Mouse (Mus musculus) embryonic facial prominence, embryonic 12.5 days (tissue): Measurements from ENCODE around the gene Slc38a4. TPM values are rescaled to one million over a fixed set of nuclear protein-coding genes. Genes with fewer than 3 reads are reported as not detected.

ENCODE experiments used
- ATAC-seq: fragments of 200-750 bp; cut with Nextera tagmentation; 2 replicates; pipeline ENCODE4 v1.8.0; 2017; ENCODE audit not compliant: insufficient number of reproducible peaks, insufficient read depth, low FRiP score, low TSS enrichment
- H3K27ac ChIP-seq: fragments of 300-500 bp; sonication (generic); 2 replicates; pipeline ENCODE4 v1.5.1; 2016; ENCODE audit warnings: mild to moderate bottlenecking
- H3K27me3 ChIP-seq: fragments of 300-500 bp; sonication (generic); 2 replicates; pipeline ENCODE4 v1.6.1; 2016; ENCODE audit warnings: mild to moderate bottlenecking, moderate library complexity
- H3K36me3 ChIP-seq: fragments of 300-500 bp; sonication (generic); 2 replicates; pipeline ENCODE4 v1.6.1; 2016; ENCODE audit warnings: mild to moderate bottlenecking
- H3K4me1 ChIP-seq: fragments of 300-500 bp; sonication (generic); 2 replicates; pipeline ENCODE4 v1.6.1; 2016
- H3K4me2 ChIP-seq: fragments of 300-500 bp; sonication (generic); replicated peaks from 2 replicates; pipeline ENCODE4 v1.6.1; 2016; ENCODE audit warnings: mild to moderate bottlenecking, moderate library complexity
- H3K4me3 ChIP-seq: fragments of 300-500 bp; sonication (generic); 2 replicates; pipeline ENCODE4 v1.5.1; 2016; ENCODE audit warnings: mild to moderate bottlenecking
- H3K9ac ChIP-seq: fragments of 300-500 bp; sonication (generic); 2 replicates; pipeline ENCODE4 v1.6.1; 2016; ENCODE audit warnings: mild to moderate bottlenecking, moderate library complexity
- H3K9me3 ChIP-seq: fragments of 300-500 bp; sonication (generic); 2 replicates; pipeline ENCODE4 v1.6.1; 2016; ENCODE audit warnings: mild to moderate bottlenecking, moderate library complexity
- WGBS: fragments of 180-500 bp; shearing (Covaris S2); methylation state at CpG from one replicate; pipeline ENCODE4 v1.1.7; 2016; 5-methylcytosine and 5-hydroxymethylcytosine counted together
- polyA plus RNA-seq: library from polyadenylated mRNA; unstranded; fragments of >200 nt; fragmentation: Nextera tagmentation; extraction: Ambion mirVana; gene quantifications from 2 replicates; pipeline ENCODE4 v1.2.1, GENCODE M21; 2016

Slc38a4 gene
- polyA plus RNA-seq, 1 experiment from 2014 or later: 60.1 TPM

GRCm38 (mm10) chr15:96999401-96999800 is 56.4 kb downstream of the Slc38a4 start:
- peaks cover 7% of the 10 kb centered on the region; the same call in 1 of the 2 replicates for H3K36me3 ChIP-seq
- 78% methylated on average over 12 of the region's 12 CpGs for WGBS
- H3K27ac ChIP-seq: peak overlapping the region; percentile 91

GRCm38 (mm10) chr15:96985618-96986017 is 70.1 kb downstream of the Slc38a4 start:
- H3K36me3 ChIP-seq: no peaks in the 10 kb centered on the region
- no peak overlapping the region for H3K27ac ChIP-seq
- H3K4me2 ChIP-seq: no peak overlapping the region
- no peak for ATAC-seq
- H3K4me1 ChIP-seq: no peaks in the 10 kb centered on the region
- no peak overlapping the region for H3K4me3 ChIP-seq
- no peak overlapping the region for H3K9ac ChIP-seq
- H3K27me3 ChIP-seq: no peaks in the 10 kb centered on the region
- 60% methylated on average over 8 of the region's 8 CpGs for WGBS
- H3K9me3 ChIP-seq: no peaks in the 10 kb centered on the region

More at GRCm38 (mm10) chr15:96999401-96999800, 56.4 kb downstream of the Slc38a4 start:
- Histone ChIP-seq H3K4me1 (peaks cover 44% of the 10 kb centered on the region), H3K9me3 (no peaks in the 10 kb centered on the region), H3K9ac (no peak overlapping the region), H3K4me2 (no peak overlapping the region), H3K27me3 (no peaks in the 10 kb centered on the region), H3K4me3 (no peak overlapping the region)
- no peak for ATAC-seq

- Histone ChIP-seq H3K4me1 (no peaks in the 10 kb centered on the region), H3K36me3 (no peaks in the 10 kb centered on the region), H3K9me3 (no peaks in the 10 kb centered on the region), H3K27me3 (no peaks in the 10 kb centered on the region), H3K4me3 (no peak overlapping the region), H3K27ac (peak overlapping the region; percentile 52; the same call in 1 of the 2 replicates), H3K4me2 (no peak overlapping the region), H3K9ac (no peak overlapping the region)
- WGBS: 73% methylated on average over 13 of the region's 13 CpGs
- ATAC-seq: no peak
Measured at GRCm38 (mm10) chr15:96983581-96984330, 72.0 kb downstream of the Slc38a4 start.

GRCm38 (mm10) chr15:96975125-96975524 is 80.6 kb downstream of the Slc38a4 start:
- H3K9me3 ChIP-seq: no peaks in the 10 kb centered on the region
- no peak for ATAC-seq
- peaks cover 5% of the 10 kb centered on the region; the same call in 1 of the 2 replicates for H3K4me1 ChIP-seq
- H3K27me3 ChIP-seq: no peaks in the 10 kb centered on the region
- H3K27ac ChIP-seq: no peak overlapping the region
- no peak overlapping the region for H3K4me2 ChIP-seq
- H3K9ac ChIP-seq: no peak overlapping the region
- H3K36me3 ChIP-seq: no peaks in the 10 kb centered on the region
- H3K4me3 ChIP-seq: no peak overlapping the region
- 80% methylated on average over 9 of the region's 9 CpGs for WGBS

- 92% methylated on average over 5 of the region's 5 CpGs for WGBS
- Histone ChIP-seq H3K4me2 (no peak overlapping the region), H3K36me3 (no peaks in the 10 kb centered on the region), H3K9me3 (no peaks in the 10 kb centered on the region), H3K4me1 (peaks cover 5% of the 10 kb centered on the region; the same call in 1 of the 2 replicates), H3K27me3 (no peaks in the 10 kb centered on the region), H3K9ac (no peak overlapping the region), H3K27ac (no peak overlapping the region), H3K4me3 (no peak overlapping the region)
- ATAC-seq: no peak
Measured at GRCm38 (mm10) chr15:96974131-96974530, 81.6 kb downstream of the Slc38a4 start.

GRCm38 (mm10) chr15:96973370-96973769 is 82.4 kb downstream of the Slc38a4 start:
- 91% methylated on average over 4 of the region's 4 CpGs for WGBS

GRCm38 (mm10) chr15:96972706-96973274 is 83.0 kb downstream of the Slc38a4 start:
- no peak for ATAC-seq
- no peak overlapping the region for H3K4me3 ChIP-seq
- no peaks in the 10 kb centered on the region for H3K9me3 ChIP-seq
- WGBS: 85% methylated on average over 3 of the region's 3 CpGs
- no peaks in the 10 kb centered on the region for H3K36me3 ChIP-seq
- no peak overlapping the region for H3K4me2 ChIP-seq
- H3K27ac ChIP-seq: no peak overlapping the region
- no peak overlapping the region for H3K9ac ChIP-seq
- H3K4me1 ChIP-seq: peaks cover 5% of the 10 kb centered on the region; the same call in 1 of the 2 replicates
- no peaks in the 10 kb centered on the region for H3K27me3 ChIP-seq

More at GRCm38 (mm10) chr15:96973370-96973769, 82.4 kb downstream of the Slc38a4 start:
- H3K9me3 ChIP-seq: no peaks in the 10 kb centered on the region
- H3K36me3 ChIP-seq: no peaks in the 10 kb centered on the region
- no peaks in the 10 kb centered on the region for H3K27me3 ChIP-seq
- no peak overlapping the region for H3K4me3 ChIP-seq
- no peak for ATAC-seq
- no peak overlapping the region for H3K27ac ChIP-seq
- H3K4me2 ChIP-seq: no peak overlapping the region
- peaks cover 5% of the 10 kb centered on the region; the same call in 1 of the 2 replicates for H3K4me1 ChIP-seq
- H3K9ac ChIP-seq: no peak overlapping the region

GRCm38 (mm10) chr15:96971906-96972305 is 83.8 kb downstream of the Slc38a4 start:
- 88% methylated on average over 9 of the region's 9 CpGs for WGBS
- Histone ChIP-seq H3K27ac (no peak overlapping the region), H3K9me3 (no peaks in the 10 kb centered on the region), H3K27me3 (no peaks in the 10 kb centered on the region), H3K9ac (no peak overlapping the region), H3K4me1 (peaks cover 5% of the 10 kb centered on the region; the same call in 1 of the 2 replicates), H3K4me2 (no peak overlapping the region), H3K4me3 (no peak overlapping the region), H3K36me3 (no peaks in the 10 kb centered on the region)
- no peak for ATAC-seq

GRCm38 (mm10) chr15:96969792-96970191 is 86.0 kb downstream of the Slc38a4 start:
- H3K36me3 ChIP-seq: no peaks in the 10 kb centered on the region
- H3K27ac ChIP-seq: no peak overlapping the region
- WGBS: 55% methylated on average over 4 of the region's 4 CpGs
- no peaks in the 10 kb centered on the region for H3K27me3 ChIP-seq
- H3K4me3 ChIP-seq: no peak overlapping the region
- H3K9ac ChIP-seq: no peak overlapping the region
- peaks cover 5% of the 10 kb centered on the region; the same call in 1 of the 2 replicates for H3K4me1 ChIP-seq
- H3K4me2 ChIP-seq: no peak overlapping the region
- H3K9me3 ChIP-seq: no peaks in the 10 kb centered on the region
- ATAC-seq: no peak

GRCm38 (mm10) chr15:96968741-96969140 is 87.0 kb downstream of the Slc38a4 start:
- no peak overlapping the region for H3K4me3 ChIP-seq
- ATAC-seq: no peak
- H3K27me3 ChIP-seq: no peaks in the 10 kb centered on the region
- H3K36me3 ChIP-seq: no peaks in the 10 kb centered on the region
- no peak overlapping the region for H3K9ac ChIP-seq
- peaks cover 8% of the 10 kb centered on the region; the same call in 1 of the 2 replicates for H3K4me1 ChIP-seq
- no peaks in the 10 kb centered on the region for H3K9me3 ChIP-seq
- no peak overlapping the region for H3K27ac ChIP-seq
- WGBS: 81% methylated on average over 11 of the region's 11 CpGs
- H3K4me2 ChIP-seq: no peak overlapping the region

- ATAC-seq: no peak
- no peaks in the 10 kb centered on the region for H3K27me3 ChIP-seq
- no peak overlapping the region for H3K9ac ChIP-seq
- H3K4me2 ChIP-seq: no peak overlapping the region
- no peak overlapping the region for H3K4me3 ChIP-seq
- no peaks in the 10 kb centered on the region for H3K36me3 ChIP-seq
- H3K27ac ChIP-seq: no peak overlapping the region
- H3K9me3 ChIP-seq: no peaks in the 10 kb centered on the region
- 89% methylated on average over 3 of the region's 3 CpGs for WGBS
- peaks cover 13% of the 10 kb centered on the region; the same call in 1 of the 2 replicates for H3K4me1 ChIP-seq
Measured at GRCm38 (mm10) chr15:96966326-96966725, 89.4 kb downstream of the Slc38a4 start.

GRCm38 (mm10) chr15:96963735-96964134 is 92.0 kb downstream of the Slc38a4 start:
- WGBS: 20% methylated on average over 10 of the region's 10 CpGs
- Histone ChIP-seq H3K36me3 (no peaks in the 10 kb centered on the region), H3K27me3 (no peaks in the 10 kb centered on the region), H3K27ac (peak overlapping the region; percentile 82), H3K4me3 (no peak overlapping the region), H3K4me2 (peak overlapping the region; percentile 18; the same call in 1 of the 2 replicates), H3K9ac (no peak overlapping the region), H3K9me3 (no peaks in the 10 kb centered on the region), H3K4me1 (peaks cover 9% of the 10 kb centered on the region; the same call in 1 of the 2 replicates)
- ATAC-seq: 0 out of 2 replicates have a peak, but pooled peaks have one; percentile 72
